Mouse (Mus musculus) adrenal gland, postnatal 36 days (tissue): ENCODE measurements around the gene Gm14525. TPM values are rescaled to one million over a fixed set of nuclear protein-coding genes. Genes with fewer than 3 reads are reported as not detected.
"Not testable (repeated sequence)": the region's sequence is repeated elsewhere in the genome, so short reads cannot be mapped to it uniquely, and the experiment has no call there.

Source experiments
- DNase-seq, 2 experiments: peaks; one replicate each; pipeline ENCODE4 v3.0.0; 2021; ENCODE audit warnings: mixed read lengths in 1 of 2
- long read RNA-seq, 2 experiments: library from polyadenylated mRNA; stranded (forward); transcript quantifications; one replicate each; pipeline ENCODE4 v2.0.0; 2021; ENCODE audit warnings: borderline sequencing depth in 2 of 2
- total RNA-seq, 2 experiments: library from RNA; stranded (reverse); gene quantifications; 2 replicates each; pipeline ENCODE4 v1.2.3; 2021

Gene Gm14525
- total RNA-seq = not detected
- long read RNA-seq, experiment 1 = 0 reads
- long read RNA-seq, experiment 2 = 0 reads

DNA sequence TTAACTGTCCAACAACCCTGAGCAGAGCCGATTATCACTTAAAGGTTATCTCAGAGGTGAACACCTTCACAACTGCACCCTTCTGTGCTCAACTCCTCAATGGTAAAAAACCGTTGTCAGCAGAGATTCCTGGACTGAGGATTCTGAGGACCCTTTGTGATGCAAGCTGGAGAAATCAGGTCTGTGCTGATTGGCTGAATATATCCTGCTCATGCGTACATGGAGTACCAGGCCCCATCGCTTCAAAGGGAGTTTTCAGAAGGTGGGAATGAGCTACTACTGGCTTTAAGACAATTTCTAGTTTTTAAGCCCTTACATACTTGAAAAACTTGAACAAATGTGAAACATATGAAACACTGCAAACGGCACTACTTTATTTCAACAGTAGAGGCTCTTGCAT lies at the start of gene Gm14525:
Gene Gm14525, minus strand, starts transcription at position 101 of the 400 bp plus-strand sequence.
- not testable (repeated sequence) for DNase-seq

Other genes with a start within 250 kb of the Gm14525 start
- gene Slx, start 157.1 kb downstream of the Gm14525 start, total RNA-seq = not detected
- gene Gm6121, start 233.1 kb upstream of the Gm14525 start, total RNA-seq = not detected